Mouse (Mus musculus) large intestine, adult 2 months (tissue): ENCODE results near the gene Dnajb1. TPM values are rescaled to one million over a fixed set of nuclear protein-coding genes. Genes with fewer than 3 reads are reported as not detected.
"Not testable (repeated sequence)": the region's sequence is repeated elsewhere in the genome, so short reads cannot be mapped to it uniquely, and the experiment has no call there.

ENCODE experiments used
- DNase-seq: peaks from one replicate; pipeline ENCODE4 v3.0.0-alpha.2; 2012; ENCODE audit warnings: low read depth, low spot score
- WGBS: fragments of 180-500 bp; shearing (Covaris S2); methylation state at CpG from one replicate; pipeline ENCODE4 v1.1.7; 2018; 5-methylcytosine and 5-hydroxymethylcytosine counted together
- polyA plus RNA-seq: library from polyadenylated mRNA; depleted of rRNA; stranded (reverse); fragments of >200 nt; gene quantifications from 2 replicates; pipeline ENCODE4 v1.2.3, GENCODE M21; 2012

The Dnajb1 gene
- polyA plus RNA-seq, 1 experiment = 23.2 TPM

DNA sequence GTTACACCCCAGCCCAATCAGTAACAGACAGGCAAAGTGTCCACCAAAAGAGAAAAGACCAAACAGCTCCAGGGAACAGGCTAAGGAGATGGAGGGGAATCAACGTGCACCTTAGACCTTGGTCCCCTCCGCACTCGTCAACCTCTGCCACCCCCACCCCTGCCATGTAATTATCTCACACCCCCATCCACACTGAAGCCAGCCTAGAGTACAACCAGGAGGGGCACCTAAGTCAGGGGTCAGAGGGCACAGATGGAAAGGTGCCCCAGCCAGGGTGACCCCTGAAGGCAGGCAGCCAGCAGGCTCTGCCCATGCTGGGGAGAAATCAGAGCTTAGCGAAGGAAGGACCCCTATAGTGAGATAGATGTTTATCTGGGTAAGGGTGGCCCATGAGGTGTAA, 31.1 kb upstream of the Dnajb1 start:
- 76% methylated on average over 4 of the region's 4 CpGs for WGBS
- DNase-seq = no peak

DNA sequence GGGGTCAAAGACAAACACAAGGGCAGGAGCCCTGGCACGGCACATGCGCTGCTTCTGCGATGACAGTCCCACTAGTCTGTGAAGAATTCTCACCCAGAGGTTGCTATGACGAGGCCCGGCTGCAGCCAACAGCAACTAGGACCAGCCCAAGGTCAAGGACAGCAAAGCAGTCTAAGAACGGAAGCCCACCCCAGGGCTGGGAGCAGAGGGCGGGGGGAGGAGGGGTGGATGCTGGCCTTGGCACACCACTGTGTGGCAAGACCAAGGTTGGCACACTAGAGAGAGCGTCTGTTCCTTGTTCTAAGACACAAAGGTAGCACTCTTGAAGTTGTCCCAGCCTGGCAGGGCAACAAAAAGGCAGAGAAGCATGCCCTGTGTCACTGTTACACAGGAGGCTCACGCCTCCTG, 30.6 kb upstream of the Dnajb1 start:
- no peak for DNase-seq

DNA sequence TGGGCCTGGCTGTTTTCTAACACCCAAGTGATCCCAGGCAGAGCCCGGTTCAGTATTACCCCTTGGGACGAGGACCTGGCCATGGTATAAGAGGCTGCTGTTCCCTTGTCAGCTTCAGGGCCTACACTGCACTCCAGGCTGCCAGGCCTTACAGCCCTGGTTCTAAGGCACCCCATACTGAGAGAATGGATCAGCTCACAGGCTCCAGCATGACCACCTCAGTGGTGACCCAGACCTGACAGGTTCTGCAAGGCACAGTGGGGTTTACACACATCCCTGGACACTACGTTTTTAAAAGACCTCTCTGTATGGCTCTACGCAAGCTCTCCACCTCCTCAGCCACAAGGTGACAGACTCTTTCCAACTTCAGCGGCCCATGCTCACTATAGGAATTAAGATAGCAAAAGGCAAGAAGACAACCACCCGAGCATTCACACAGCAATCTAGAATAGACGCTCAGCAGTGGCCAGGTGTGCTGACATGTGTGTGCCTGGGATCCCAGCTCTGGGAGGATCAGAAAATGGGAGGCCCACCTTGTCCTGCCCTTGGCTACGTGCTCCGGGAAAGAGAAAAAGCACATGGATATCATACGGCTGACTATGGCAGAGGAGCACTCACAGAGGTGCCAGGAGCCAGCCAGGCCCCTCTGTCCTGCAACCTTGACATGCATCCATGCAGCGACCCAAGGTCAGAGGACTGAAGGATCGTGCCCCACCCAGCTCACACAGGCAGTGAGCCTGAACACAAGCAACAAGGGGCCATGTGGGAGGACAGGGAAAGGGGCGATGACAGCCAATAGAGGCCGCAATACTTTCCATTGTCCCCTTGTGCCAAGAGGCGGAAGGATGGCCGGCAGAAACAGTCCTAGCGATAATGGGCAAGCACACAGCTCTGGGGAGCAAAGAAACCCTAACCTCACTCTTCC, 29.6 kb upstream of the Dnajb1 start:
- DNase-seq = no peak
- 67% methylated on average over 17 of the region's 17 CpGs for WGBS

More for the DNA sequence above, 30.6 kb upstream of the Dnajb1 start:
- WGBS = 65% methylated on average over 9 of the region's 9 CpGs

DNA sequence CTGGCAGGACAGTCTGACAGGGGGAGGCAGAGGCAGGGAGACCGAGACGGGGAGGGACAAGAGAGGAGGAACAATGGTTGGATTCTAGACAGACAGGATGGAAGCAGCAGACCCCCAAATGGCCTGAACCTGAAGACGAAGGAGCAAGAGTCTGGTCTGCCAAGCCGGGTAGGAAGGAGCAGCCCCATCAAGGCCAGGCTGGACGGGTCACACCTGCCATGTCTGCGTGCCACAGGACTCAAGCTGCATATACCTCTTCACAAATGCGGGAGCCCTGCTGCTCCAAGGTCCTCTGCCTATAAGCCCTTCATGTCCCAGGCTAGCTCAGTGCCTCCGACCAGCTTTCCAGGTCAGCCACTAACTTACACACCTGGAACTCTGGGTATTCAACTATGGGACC, 28.3 kb upstream of the Dnajb1 start:
- no peak for DNase-seq
- 90% methylated on average over 8 of the region's 8 CpGs for WGBS

DNA sequence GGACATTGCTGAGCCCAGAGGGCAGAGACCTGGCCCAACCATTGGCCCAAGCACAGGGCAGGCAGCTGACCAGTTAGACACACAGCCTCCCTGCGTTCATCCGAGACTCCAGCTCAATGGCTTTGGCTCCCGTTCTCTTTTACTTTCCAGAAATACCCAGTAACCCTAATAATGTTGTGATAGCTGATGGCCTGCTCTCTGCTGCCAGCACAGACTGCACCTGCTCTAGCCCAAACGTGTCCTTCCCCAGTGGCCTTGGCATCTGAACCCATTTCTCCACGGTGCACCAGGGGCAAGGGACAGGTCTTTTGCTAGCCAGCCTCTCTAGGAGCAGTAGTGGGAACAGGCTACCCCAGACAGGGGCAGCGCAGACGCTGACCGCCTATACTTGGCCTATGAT, 27.2 kb upstream of the Dnajb1 start:
- DNase-seq = no peak
- 79% methylated on average over 8 of the region's 8 CpGs for WGBS

DNA sequence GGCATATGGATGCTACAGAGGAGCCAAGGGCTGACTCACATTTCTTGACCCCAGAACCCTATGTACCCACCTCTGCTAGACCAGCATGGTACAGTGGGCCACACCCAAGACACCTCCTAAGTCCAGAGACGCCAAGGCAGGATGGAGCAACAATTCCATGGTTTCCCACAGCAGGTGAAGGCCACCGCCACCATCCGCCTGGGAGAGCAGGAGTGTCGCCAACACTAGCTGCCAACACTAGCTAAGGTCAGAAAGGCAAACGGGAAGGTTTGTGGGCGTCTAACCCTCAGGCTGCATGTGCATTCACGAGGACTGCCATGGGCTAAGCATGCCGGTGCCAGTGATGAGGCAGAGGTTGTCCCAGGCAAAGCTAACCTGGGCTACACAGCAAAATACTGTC, 25.8 kb upstream of the Dnajb1 start:
- DNase-seq = no peak
- WGBS = 74% methylated on average over 8 of the region's 8 CpGs

DNA sequence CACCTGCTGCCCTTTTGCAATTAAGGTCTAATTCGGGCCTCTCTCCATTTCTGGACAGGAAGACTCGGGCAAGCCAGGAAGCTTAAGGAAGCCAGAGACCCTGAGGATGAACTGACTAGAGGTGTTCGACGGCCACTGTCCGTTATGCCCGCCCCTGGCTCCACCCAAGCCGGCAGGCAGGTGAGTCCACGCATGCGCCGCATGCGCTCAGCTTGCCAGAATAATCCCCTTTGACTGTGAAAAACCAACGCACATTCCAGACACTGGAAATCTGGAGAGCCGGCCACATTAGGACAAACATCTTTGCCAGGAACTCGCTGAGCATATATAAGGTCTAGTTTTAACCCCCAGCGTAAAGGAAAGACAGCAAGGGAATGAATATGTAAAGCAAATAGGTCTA, 24.8 kb upstream of the Dnajb1 start:
- no peak for DNase-seq
- WGBS = 78% methylated on average over 15 of the region's 15 CpGs

DNA sequence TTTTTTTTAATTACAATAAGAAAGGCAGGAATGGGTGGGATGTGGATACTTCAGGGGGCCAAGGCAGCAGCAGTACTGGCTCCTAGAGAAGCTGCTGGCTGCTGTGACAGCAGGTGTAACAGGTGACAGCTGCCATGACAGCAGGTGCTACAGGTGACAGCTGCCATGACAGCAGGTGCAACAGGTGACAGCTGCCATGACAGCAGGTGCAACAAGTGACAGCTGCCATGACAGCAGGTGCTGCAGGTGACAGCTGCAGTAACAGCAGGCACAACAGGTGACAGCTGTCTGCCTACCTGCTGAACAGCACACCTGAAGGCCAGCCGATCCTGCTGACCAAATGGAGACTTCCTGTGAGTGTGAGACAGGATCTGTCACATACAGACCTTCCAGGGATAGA, 23.2 kb upstream of the Dnajb1 start:
- 44% methylated on average over 1 of the region's 1 CpGs for WGBS
- no peak for DNase-seq

DNA sequence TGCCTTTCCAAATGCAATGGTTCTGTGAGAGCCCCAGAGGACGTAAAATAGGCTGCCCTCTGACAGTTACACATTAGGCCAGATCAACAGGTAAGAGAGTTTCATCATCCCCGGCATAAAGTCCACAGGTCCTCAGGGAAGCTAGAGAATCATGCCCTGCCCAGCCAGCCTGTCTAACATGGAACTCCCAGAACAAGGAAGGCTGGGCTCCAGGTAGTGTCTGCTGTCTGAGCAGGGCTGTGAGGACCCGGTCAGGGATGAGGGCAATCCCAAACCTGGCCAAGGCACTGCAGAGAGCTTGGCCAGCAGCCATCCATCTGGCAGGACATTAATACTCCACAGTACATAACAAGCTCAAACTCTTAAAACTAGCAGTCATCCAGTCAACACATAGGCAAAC, 22.7 kb upstream of the Dnajb1 start:
- no peak for DNase-seq
- 42% methylated on average over 3 of the region's 3 CpGs for WGBS

DNA sequence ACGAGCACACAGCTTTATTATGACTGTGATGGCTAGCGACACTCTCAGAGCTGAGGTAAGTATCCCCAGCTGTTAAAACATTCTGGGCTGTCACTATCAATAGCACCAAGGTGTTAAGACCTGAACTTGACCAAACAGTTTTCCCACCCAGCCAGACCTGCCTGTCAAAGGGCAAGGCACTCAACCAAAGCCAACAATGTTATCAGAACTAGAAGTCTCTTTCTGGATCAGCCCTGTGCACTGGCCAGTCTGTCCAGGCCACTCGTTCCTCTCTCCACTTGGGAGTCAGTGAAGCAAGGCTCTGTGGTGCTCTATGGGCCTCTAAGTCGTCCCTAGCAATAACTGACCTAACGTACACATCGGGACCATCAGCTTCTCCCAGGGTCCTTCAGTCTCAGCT, 20.3 kb upstream of the Dnajb1 start:
- WGBS = 77% methylated on average over 6 of the region's 6 CpGs
- DNase-seq = no peak

DNA sequence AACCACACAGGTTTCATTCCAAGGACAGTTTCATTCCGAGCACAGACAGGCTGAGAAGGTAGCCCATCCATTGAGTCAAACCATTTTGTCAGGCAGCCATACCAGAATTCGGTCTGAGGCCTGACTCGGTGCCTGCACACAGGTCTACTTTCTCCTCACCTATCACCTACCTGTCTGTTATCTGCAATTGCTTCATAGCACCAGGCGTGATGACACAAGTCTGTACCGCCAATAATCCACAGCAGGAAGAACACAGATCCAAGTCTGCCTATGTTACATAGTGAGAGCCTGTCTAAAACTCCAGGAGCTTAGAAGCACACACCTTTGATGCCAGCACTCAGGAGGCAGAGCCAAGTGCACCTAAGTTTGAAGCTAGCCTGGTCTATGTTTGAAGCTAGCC, 19.1 kb upstream of the Dnajb1 start:
- WGBS = 69% methylated on average over 5 of the region's 5 CpGs
- no peak for DNase-seq

DNA sequence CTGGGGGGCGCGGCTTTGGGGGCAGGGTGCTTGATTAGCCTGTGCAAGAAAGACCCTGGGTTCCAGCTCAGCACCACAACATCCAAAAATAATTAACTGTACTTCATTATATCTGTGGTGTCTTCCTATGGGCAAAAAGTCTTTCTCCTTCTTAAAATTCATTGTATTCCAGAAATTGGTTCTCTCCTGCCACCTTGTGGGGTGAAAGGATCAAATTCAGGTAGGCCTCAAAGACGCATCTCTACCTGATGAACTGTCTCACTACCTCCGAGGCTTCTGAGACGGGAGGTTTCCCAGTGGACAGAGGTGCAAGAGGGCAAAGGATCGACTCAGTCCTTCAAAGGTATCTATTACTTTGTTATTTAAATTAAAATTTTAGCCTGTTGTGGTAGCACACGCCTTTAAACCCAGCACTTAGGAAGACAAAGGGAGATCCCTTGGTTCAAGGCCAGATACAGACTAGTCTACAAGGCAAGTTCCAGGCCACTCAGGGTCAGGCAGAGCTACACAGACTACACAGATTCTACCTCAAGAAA, 17.4 kb upstream of the Dnajb1 start:
- no peak for DNase-seq
- WGBS = 77% methylated on average over 7 of the region's 7 CpGs

DNA sequence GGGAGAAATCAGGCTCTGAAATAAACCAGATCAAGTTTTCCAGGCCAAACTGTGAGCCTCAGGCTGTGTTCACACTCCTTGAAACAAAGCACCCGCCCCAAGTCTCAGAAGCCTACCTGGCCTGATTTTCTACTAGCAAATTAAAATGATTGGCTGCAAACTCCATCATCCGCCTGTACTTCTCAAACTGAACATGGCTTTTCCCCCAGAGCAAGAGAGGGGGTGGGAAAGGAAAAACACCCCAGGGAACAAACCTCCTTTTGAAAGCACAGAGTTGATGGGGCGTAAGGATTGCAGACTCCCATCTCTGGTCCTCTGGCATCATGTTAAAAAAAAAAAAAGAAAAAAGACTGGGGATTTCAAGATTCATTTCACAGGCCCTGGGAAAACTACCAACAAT, 15.3 kb upstream of the Dnajb1 start:
- no peak for DNase-seq
- 51% methylated on average over 3 of the region's 3 CpGs for WGBS

DNA sequence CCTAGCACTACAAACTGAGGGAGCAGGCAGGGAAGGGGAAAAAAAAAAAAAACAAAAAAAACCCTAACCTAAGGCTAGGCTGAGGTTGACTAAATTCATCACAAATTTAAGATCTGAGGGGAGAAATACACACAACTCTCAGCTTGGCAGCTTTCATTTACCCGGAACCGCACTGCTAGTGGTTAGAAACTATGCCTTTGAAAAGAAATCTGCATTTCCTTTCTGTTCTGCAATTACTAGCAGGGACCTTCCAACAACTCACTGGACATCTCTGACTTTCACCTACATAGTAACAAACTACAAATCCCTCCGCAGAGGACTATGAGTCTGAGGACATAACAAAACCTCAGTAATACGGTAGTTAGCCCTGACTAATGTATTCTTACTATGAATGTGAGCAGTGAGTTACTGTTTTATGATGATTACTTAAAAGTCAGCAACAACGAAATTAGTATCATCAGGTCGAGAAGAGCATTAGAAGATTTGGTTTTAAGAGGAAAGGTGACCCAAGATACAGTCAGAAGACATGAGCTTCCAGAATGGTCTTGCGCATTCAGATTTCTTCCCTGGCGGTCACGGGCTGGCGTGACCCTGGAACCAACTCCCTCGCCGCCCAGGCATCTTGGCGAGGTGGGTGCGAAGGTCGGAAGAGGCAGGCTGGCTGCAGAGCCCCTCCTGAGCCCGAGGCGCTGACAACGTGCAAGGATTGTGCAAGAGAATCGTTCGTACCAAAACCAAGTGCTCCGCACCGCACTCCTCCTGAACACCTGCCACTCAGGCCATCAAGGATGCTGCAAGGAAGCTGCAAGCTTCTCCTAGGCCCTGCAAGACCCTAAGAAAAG, 14.4 kb upstream of the Dnajb1 start:
- 1% methylated on average over 22 of the region's 22 CpGs for WGBS
- no peak for DNase-seq

DNA sequence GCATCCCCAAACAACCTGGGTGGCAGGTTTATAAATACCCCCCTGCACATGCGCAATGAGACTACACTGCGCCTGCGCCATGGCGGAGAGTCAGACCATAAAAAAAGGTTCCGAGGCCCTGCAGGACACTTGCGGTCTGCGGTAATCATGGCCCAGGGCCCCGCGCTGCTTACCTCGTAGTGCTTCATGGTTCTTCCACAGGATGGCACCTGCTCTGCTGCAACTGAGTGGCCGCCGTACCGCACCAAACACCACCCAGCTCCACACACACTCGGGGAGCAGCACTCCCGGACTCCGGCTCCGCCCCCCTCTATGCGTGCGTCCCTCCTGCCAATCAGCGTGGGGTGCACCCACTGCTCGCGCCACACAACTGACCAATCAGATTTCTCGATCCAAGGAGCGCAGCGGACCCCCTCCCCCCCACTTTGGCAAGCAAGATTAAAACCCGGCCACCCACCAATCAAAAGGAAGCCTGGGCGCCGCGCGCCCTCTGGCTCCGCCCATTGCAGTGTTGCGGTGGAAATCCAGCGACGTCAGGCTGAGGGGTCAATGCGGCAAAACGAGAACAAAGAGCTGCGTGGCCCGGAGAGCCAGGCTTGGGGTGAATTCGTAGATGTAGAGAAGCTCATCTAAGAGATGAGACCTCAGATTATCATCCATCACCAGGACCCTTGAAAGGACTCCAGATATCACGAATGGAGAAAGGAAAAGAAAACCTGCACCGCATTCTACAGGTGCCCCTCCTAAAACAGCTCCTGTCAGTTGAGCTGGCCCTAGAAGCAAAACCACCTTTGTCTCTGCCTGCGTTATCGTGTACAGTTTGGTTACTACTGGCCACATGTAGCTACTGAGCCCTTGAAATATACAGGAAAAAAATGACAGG, 13.6 kb upstream of the Dnajb1 start:
- under 1% methylated on average over 43 of the region's 43 CpGs for WGBS

DNA sequence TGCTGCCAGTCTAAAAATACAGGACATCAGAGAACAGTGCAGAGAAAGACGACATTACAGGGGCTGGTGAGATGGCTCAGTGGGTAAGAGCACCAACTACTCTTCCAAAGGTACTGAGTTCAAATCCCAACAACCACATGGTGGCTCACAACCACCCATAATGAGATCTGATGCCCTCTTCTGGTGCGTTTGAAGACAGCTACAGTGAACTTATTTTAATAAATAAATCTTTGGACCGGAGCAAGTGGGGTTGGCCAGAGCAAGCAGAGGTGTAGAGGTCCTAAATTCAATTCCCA, 13.0 kb upstream of the Dnajb1 start:
- WGBS = 18% methylated on average over 3 of the region's 3 CpGs
- DNase-seq = not testable (repeated sequence)

More for the DNA sequence above, 13.6 kb upstream of the Dnajb1 start:
- peak; percentile 97 for DNase-seq

DNA sequence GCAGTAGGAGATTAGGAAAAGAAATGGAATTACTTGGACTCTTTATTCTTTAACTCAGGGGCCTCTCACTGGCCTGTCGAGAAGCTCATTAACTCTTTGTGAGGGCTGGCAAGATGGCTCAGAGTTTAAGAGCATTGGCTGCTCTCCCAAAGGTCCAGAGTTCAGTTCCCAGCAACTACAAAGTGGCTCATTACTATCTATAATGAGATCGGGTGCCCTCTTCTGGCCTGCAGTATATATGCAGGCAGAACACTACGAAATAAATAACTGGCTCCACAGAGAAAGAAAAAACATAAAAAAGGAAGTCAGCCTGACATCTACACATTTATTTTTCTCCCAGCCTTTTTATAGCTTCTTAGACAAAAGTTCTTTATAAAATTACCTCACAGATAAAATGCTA, 11.6 kb upstream of the Dnajb1 start:
- WGBS = 9% methylated on average over 3 of the region's 3 CpGs
- DNase-seq = no peak

DNA sequence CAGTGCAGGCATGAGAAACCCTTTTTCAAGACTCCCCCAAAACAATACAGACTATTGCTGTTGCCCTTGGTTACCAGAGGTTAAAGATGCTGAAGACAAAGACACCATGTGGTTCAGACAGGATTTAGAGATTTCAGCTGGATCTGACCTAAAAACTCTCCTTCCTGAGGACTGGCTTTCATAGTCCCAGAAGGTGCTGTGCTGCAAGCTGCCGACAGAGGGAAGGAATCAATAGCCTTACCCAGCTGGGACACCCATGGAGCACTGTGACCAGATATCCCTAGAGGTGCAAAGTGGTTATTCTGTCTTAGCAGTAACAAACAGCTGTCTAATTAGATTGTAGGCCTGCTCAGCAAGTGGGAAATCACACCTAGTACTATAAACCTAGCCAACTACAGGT, 9.8 kb upstream of the Dnajb1 start:
- no peak for DNase-seq
- WGBS = 39% methylated on average over 1 of the region's 1 CpGs

DNA sequence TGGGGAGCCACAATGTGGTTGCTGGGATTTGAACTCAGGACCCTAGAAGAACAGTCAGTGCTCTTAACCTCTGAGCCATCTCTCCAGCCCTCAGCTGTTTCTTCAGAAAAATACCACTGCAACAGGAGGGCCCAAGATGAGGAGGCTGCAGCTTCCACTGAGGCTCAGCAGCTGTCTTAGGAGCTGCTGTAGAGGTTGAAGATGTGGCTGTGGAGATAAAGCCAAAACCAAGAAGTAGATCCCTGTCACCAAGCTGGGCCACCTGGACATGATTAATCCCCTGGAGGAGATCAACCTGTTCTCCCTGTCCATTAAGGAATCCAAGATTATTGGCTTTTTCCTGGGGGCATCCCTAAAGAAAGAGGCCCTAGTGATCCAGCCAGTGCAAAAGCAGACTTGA, 8.2 kb upstream of the Dnajb1 start:
- DNase-seq = no peak

DNA sequence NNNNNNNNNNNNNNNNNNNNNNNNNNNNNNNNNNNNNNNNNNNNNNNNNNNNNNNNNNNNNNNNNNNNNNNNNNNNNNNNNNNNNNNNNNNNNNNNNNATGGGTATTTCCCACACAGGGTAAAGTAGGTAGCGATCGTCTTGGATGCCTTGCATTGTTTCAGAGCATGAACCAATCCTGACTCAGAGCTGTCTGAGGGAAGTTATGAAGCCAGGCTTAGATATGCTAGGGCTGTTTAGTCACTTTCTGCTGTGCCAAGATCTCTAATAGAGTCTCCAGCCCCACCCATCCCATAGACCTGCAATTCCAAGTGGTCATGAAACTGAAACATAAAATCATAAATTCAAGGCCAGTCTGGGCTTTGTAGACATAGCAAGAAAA, 5.4 kb upstream of the Dnajb1 start:
- DNase-seq = no peak
- 27% methylated on average over 2 of the region's 2 CpGs for WGBS
